7 mouse cellular contexts compared by ENCODE assay signal in the genomic region with DNA sequence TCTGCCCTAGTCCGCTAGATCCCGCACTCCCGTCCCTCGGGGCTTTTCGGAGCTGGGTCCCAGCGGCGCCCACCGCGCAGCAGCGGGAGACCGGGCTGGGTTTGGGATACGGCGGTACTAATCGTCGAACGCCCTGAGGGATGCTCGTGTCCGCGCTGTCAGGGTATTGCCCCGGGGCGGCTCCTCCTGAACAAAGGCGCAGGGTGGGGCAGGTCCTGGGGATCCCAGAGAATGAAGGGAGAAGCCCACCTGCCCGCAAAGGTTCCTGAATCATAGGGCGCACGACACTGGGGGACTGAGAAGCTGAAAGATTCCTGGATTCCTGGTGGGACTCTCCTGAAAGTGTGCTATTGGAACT. TPM values are rescaled to one million over a fixed set of nuclear protein-coding genes. Genes with fewer than 3 reads are reported as not detected.
DNase-seq lines count a peak whose midpoint lies in the region; ATAC-seq and TF ChIP-seq lines count a peak whose summit lies in the region.

No protein-coding gene starts in this region.

- no peak for ATAC-seq in lung, embryonic 16.5 days (ENCODE audit: low read depth)
- ATAC-seq in forebrain, embryonic 16.5 days: peak; percentile 39; the same call in 1 of the 2 replicates
- no peak for ATAC-seq in limb, embryonic 15.5 days (ENCODE audit: insufficient number of reproducible peaks, low FRiP score, low TSS enrichment, low read depth)
- 0 out of 2 replicates have a peak, but pooled peaks have one; percentile 6 for ATAC-seq in stomach, postnatal 0 days (ENCODE audit: low FRiP score, low TSS enrichment)

- H3K9ac ChIP-seq in lung, embryonic 16.5 days (ENCODE audit: low read length): no peak overlapping the region
- H3K9ac ChIP-seq in forebrain, embryonic 16.5 days (replicated peaks; ENCODE audit: low read depth, low read length): peak overlapping the region; percentile 72
- H3K9ac ChIP-seq in limb, embryonic 15.5 days: no peak overlapping the region
- H3K9ac ChIP-seq in stomach, postnatal 0 days (ENCODE audit: low read length): no peak overlapping the region

- H3K9me3 ChIP-seq in lung, embryonic 16.5 days (ENCODE audit: control insufficient read depth, low read length): no peaks in the 10 kb centered on the region
- no peaks in the 10 kb centered on the region for H3K9me3 ChIP-seq in forebrain, embryonic 16.5 days (ENCODE audit: control insufficient read depth, low read length)
- no peaks in the 10 kb centered on the region for H3K9me3 ChIP-seq in limb, embryonic 15.5 days
- no peaks in the 10 kb centered on the region for H3K9me3 ChIP-seq in stomach, postnatal 0 days (ENCODE audit: control insufficient read depth, low read length)

- no peak overlapping the region for H3K27ac ChIP-seq in lung, embryonic 16.5 days (ENCODE audit: low read length)
- peak overlapping the region; percentile 48 for H3K27ac ChIP-seq in forebrain, embryonic 16.5 days (ENCODE audit: low read length)
- no peak overlapping the region for H3K27ac ChIP-seq in limb, embryonic 15.5 days
- H3K27ac ChIP-seq in stomach, postnatal 0 days (replicated peaks): no peak overlapping the region

- no peak for TF ChIP-seq POLR2A in lung, adult 2 months (IDR thresholded peaks at IDR 0.05; ENCODE audit: borderline replicate concordance, extremely low read depth, low read depth, low read length)

- no peak for TF ChIP-seq EP300 in stomach, postnatal 0 days (optimal IDR thresholded peaks at IDR 0.05)

- TF ChIP-seq CTCF in lung, adult 2 months (IDR thresholded peaks at IDR 0.05; ENCODE audit: insufficient read depth, low read length): no peak
- no peak for TF ChIP-seq CTCF in stomach, postnatal 0 days (IDR thresholded peaks at IDR 0.05; ENCODE audit: low read depth)

- WGBS in lung, embryonic 16.5 days: 1% methylated on average over 23 of the region's 25 CpGs
- WGBS in lung, adult 2 months: 2% methylated on average over 25 of the region's 25 CpGs
- WGBS in forebrain, embryonic 16.5 days: 2% methylated on average over 25 of the region's 25 CpGs
- under 1% methylated on average over 25 of the region's 25 CpGs for WGBS in limb, embryonic 15.5 days
- 2% methylated on average over 25 of the region's 25 CpGs for WGBS in stomach, postnatal 0 days

- peak overlapping the region; percentile 34 for H3K4me3 ChIP-seq in lung, embryonic 16.5 days (ENCODE audit: low read length)
- H3K4me3 ChIP-seq in lung, adult 2 months (replicated peaks; ENCODE audit: extremely low read depth, low read depth, low read length): no peak overlapping the region
- H3K4me3 ChIP-seq in forebrain, embryonic 16.5 days (replicated peaks; ENCODE audit: low read length): peak overlapping the region; percentile 59
- peak overlapping the region; percentile 36 for H3K4me3 ChIP-seq in limb, embryonic 15.5 days
- H3K4me3 ChIP-seq in stomach, postnatal 0 days (ENCODE audit: low read depth, low read length): peak overlapping the region; percentile 27; the same call in 1 of the 2 replicates

- peak overlapping the region; percentile 56 for H3K4me2 ChIP-seq in lung, embryonic 16.5 days (ENCODE audit: low read depth, low read length)
- peak overlapping the region; percentile 61 for H3K4me2 ChIP-seq in forebrain, embryonic 16.5 days (ENCODE audit: low read length)
- peak overlapping the region; percentile 54 for H3K4me2 ChIP-seq in limb, embryonic 15.5 days
- peak overlapping the region; percentile 49 for H3K4me2 ChIP-seq in stomach, postnatal 0 days (replicated peaks; ENCODE audit: low read depth)

- peaks cover 6% of the 10 kb centered on the region; the same call in 1 of the 2 replicates for H3K4me1 ChIP-seq in lung, embryonic 16.5 days (replicated peaks; ENCODE audit: control insufficient read depth, insufficient read depth, low read length)
- no peaks in the 10 kb centered on the region for H3K4me1 ChIP-seq in lung, adult 2 months (ENCODE audit: control insufficient read depth, insufficient read depth, low read length)
- peaks cover 12% of the 10 kb centered on the region for H3K4me1 ChIP-seq in forebrain, embryonic 16.5 days (replicated peaks; ENCODE audit: control insufficient read depth, insufficient read depth, low read length)
- peaks cover 9% of the 10 kb centered on the region for H3K4me1 ChIP-seq in limb, embryonic 15.5 days
- no peaks in the 10 kb centered on the region for H3K4me1 ChIP-seq in stomach, postnatal 0 days (replicated peaks; ENCODE audit: control insufficient read depth, insufficient read depth)

- no peak for DNase-seq in lung, adult 2 months
- DNase-seq in stomach, postnatal 0 days (ENCODE audit: low spot score): no peak
- DNase-seq in gastrocnemius, postnatal 25 days: no peak
- DNase-seq in spleen, postnatal 4 days (ENCODE audit: low spot score in 2 of 2): no peak

- H3K36me3 ChIP-seq in lung, embryonic 16.5 days (ENCODE audit: control insufficient read depth, insufficient read depth, low read length): no peaks in the 10 kb centered on the region
- no peaks in the 10 kb centered on the region for H3K36me3 ChIP-seq in forebrain, embryonic 16.5 days (ENCODE audit: control insufficient read depth, insufficient read depth)
- no peaks in the 10 kb centered on the region for H3K36me3 ChIP-seq in limb, embryonic 15.5 days
- no peaks in the 10 kb centered on the region for H3K36me3 ChIP-seq in stomach, postnatal 0 days (ENCODE audit: control insufficient read depth, insufficient read depth, low read length)

- peaks cover 39% of the 10 kb centered on the region for H3K27me3 ChIP-seq in lung, embryonic 16.5 days (ENCODE audit: control insufficient read depth, insufficient read depth, low read depth, low read length)
- H3K27me3 ChIP-seq in forebrain, embryonic 16.5 days (replicated peaks; ENCODE audit: control insufficient read depth, insufficient read depth, low read length): peaks cover 29% of the 10 kb centered on the region
- H3K27me3 ChIP-seq in limb, embryonic 15.5 days: peaks cover 75% of the 10 kb centered on the region
- peaks cover 11% of the 10 kb centered on the region for H3K27me3 ChIP-seq in stomach, postnatal 0 days (ENCODE audit: control insufficient read depth, insufficient read depth, low read length)

RNA-seq across cellular contexts. Expression of gene Rap1gap2, which starts 20.5 kb away (rescaled TPM):
- polyA plus RNA-seq in lung, embryonic 16.5 days (2015; fragmentation: Nextera tagmentation; extraction: Ambion mirVana): 1.2 and 1.5 TPM in 2 replicates
- polyA plus RNA-seq in lung, adult 2 months (2012; rRNA removed): 7.0 and 8.9 TPM in 2 replicates
- polyA plus RNA-seq in forebrain, embryonic 16.5 days (2015; fragmentation: Nextera tagmentation; extraction: Ambion mirVana): 10.7 and 12.9 TPM in 2 replicates
- 1.6 and 2.0 TPM in 2 replicates for polyA plus RNA-seq in limb, embryonic 15.5 days (2015; fragmentation: Nextera tagmentation; extraction: Ambion mirVana)
- polyA plus RNA-seq in stomach, postnatal 0 days (2015; fragmentation: Nextera tagmentation; extraction: Ambion mirVana): 7.6 and 8.2 TPM in 2 replicates
- 10 to 100 TPM in 1 of 2 experiments, 1 to 10 TPM in 1; 6.2 to 10.7 TPM for total RNA-seq in gastrocnemius, postnatal 25 days (2021)

RNA-seq across cellular contexts. Expression of gene Ccdc92b, which starts 29.2 kb away (rescaled TPM):
- 0.33 and 0.53 TPM in 2 replicates for polyA plus RNA-seq in lung, embryonic 16.5 days (2015; fragmentation: Nextera tagmentation; extraction: Ambion mirVana)
- polyA plus RNA-seq in lung, adult 2 months (2012; rRNA removed): 0.51 TPM in 2 replicates
- 3.1 and 3.4 TPM in 2 replicates for polyA plus RNA-seq in forebrain, embryonic 16.5 days (2015; fragmentation: Nextera tagmentation; extraction: Ambion mirVana)
- polyA plus RNA-seq in limb, embryonic 15.5 days (2015; fragmentation: Nextera tagmentation; extraction: Ambion mirVana): 0.25 and 0.31 TPM in 2 replicates
- 0.55 and 0.62 TPM in 2 replicates for polyA plus RNA-seq in stomach, postnatal 0 days (2015; fragmentation: Nextera tagmentation; extraction: Ambion mirVana)
- under 1 TPM; 0.11 to 0.13 TPM for total RNA-seq in gastrocnemius, postnatal 25 days (2021)

RNA-seq across cellular contexts. Expression of gene Cluh, which starts 59.1 kb away (rescaled TPM):
- 17.7 and 18.9 TPM in 2 replicates for polyA plus RNA-seq in lung, embryonic 16.5 days (2015; fragmentation: Nextera tagmentation; extraction: Ambion mirVana)
- 28.9 and 36.2 TPM in 2 replicates for polyA plus RNA-seq in lung, adult 2 months (2012; rRNA removed)
- polyA plus RNA-seq in forebrain, embryonic 16.5 days (2015; fragmentation: Nextera tagmentation; extraction: Ambion mirVana): 13.7 and 15.2 TPM in 2 replicates
- 23.9 and 24.7 TPM in 2 replicates for polyA plus RNA-seq in limb, embryonic 15.5 days (2015; fragmentation: Nextera tagmentation; extraction: Ambion mirVana)
- 17.8 and 19.9 TPM in 2 replicates for polyA plus RNA-seq in stomach, postnatal 0 days (2015; fragmentation: Nextera tagmentation; extraction: Ambion mirVana)
- 100 to 1,000 TPM in 1 of 2 experiments, 10 to 100 TPM in 1; 94.5 to 102 TPM for total RNA-seq in gastrocnemius, postnatal 25 days (2021)

Comparison
In these comparisons a context has a peak if more than half of its experiments do, and no peak if none do; other contexts are left out.
1. ATAC-seq: peak in forebrain, embryonic 16.5 days (single experiment) and stomach, postnatal 0 days (single experiment); none in lung, embryonic 16.5 days (single experiment) and limb, embryonic 15.5 days (single experiment).
2. Peak in every context shown above with its lines, with median percentiles within 50 percentile points of each other: H3K4me2 ChIP-seq.